Mouse (Mus musculus): ENCODE measurements around the gene Itfg1.
"Not testable (repeated sequence)": the region's sequence is repeated elsewhere in the genome, so short reads cannot be mapped to it uniquely, and the experiment has no call there.

Gene Itfg1

GRCm38 (mm10) chr8:85840657-85841488 lies at the start of gene Itfg1, which contains the start of gene Phkb:
TSS of gene Itfg1 (minus strand) at chr8:85840921.
TSS of gene Phkb (plus strand) at chr8:85840959.
- DNase-seq = peak; percentile 94

DNA sequence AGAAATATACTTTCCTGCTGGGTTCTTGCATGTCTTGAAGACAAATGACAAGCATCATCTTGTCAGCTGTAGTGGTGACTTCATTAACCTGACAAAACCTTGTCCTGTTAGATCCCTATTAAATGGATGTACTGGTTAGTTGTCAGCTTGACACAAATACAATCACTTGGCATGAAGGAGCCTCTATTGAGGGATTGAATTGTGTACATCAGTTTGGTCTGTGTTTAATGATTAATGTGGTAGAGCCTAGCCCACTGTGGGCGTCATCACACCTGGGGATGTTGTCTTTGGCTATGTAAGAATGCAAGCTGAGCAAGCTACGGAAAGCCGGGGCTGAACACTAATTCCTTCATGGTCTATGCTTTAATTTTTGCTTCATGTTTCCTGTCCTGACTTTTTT lies 44.1 kb upstream of the Itfg1 start:
- DNase-seq = no peak

DNA sequence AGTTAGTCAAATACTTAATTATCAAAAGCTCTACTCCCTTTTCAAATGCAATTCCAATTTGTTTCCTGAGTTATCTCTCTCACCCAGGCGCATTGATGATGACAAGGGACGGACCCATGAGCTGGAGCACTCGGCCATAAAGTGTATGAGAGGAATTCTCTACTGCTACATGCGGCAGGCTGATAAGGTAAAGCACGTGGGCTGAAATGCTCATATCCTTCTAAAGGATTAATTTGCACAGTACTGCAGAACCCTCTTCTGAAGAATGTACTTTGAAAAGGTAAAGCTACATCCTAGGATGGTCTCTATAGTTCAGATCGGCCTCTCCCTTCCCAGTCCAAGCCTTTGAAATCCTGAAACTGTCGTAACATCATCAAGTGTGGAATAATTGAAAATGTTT lies 38.9 kb upstream of the Itfg1 start:
- no peak for DNase-seq

DNA sequence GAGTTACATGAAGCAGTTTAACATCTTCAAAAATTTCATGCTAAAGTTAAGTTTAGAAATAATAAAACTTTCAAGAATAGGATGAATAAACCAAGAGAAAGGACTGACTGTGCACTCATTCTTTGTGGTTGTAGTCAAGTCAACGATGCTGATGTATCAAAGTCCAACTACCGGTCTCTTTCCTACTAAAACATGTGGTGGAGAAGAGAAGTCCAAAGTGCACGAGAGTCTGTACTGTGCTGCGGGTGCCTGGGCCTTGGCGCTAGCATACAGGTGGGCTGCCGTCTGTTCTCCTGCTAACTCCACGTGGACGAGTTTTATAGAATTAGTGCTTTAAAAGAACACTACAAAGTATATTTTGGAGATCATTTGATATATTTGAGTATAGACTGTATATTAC lies 37.3 kb upstream of the Itfg1 start:
- no peak for DNase-seq

DNA sequence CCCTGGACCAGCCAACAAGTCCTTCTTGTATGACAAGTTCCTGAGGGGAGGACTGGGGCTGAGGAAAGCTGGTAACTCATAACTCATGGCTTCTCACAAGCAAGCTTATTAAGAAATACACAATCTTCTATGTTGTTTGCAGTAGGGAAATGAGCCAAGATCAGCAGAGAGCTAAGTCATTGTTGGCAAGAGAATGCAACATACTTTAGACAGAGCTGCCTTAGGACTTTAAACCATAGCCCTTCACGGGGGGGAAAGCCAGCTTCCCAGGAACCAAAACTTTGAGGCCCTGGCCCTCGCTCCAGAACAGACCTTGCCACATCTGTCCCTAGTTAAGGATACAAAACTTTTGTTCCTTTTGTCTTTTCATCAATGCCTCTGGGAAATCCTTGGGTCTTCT lies 30.9 kb upstream of the Itfg1 start:
- DNase-seq = no peak

GRCm38 (mm10) chr8:85862381-85862780 lies 21.7 kb upstream of the Itfg1 start:
- DNase-seq = no peak

GRCm38 (mm10) chr8:85860612-85861011 lies 19.9 kb upstream of the Itfg1 start:
- DNase-seq = no peak

DNA sequence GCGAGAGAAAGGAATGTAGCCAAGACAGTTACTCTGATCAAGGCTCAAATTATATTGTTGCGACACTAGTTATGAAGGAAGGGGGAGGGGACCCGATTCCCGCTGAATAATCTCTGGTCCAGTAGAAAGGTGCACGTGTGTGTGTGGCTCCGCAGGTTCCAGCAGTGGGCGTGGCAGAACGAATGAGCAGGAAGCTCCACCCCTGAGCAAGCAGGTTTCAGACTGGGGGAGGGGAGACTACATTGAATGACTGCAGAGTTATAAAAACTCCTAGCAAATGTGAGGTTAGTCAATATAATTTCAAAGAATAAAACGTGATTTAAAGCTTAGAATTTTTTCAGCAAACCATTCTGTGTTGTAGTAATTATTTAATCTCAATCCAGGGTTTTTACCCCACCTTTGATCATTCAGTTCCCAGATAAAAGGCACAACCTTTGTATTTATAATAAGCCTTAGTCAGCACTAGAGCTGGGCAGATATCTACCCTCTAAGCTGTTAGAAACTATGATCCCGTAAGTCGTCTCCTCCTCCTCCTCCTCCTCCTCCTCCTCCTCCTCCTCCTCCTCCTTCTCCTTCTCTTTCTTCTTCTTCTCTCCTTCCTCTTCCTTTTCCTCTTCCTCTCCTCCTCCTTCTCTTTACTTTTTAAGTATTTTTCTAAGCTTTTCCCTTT lies 16.6 kb upstream of the Itfg1 start:
- DNase-seq = not testable (repeated sequence)

GRCm38 (mm10) chr8:85854220-85855123 lies 13.8 kb upstream of the Itfg1 start:
- no peak for DNase-seq

DNA sequence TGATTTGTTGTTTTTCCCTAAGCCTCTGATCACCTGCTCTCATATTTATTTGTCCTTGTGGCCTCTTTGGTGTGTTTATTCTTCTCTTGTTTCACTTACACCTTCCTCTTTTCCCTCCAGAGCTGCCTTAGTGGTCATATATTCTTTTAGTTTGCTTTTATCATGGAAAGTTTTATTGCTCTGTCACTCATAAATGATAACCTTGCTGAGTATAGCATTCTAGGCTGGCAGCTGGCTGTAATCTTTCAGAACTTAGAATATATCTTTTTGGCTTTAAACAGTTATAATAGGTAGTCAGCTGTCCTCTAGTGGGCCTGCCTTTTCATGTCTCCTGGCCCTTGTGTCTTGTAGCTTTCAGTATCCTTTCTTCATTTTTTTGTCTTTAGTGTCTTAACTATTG lies 5.2 kb upstream of the Itfg1 start:
- no peak for DNase-seq

DNA sequence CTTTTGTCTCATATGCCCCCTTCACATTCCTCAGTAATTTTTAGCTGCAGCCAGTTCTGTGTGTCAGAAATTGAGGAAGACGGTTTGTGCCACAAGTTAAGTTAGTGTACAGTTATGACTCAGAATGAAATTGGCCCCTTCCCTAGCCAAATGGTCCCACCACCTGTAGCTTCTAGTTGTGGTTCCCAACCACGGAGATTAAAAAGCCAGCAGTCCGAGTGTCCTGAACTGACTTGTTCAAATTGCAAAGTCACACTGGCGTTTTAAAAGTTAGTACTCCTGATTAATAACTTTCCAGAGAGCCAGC lies 721 bp upstream of the Itfg1 start:
- DNase-seq = no peak

- peak; percentile 6 for DNase-seq
These were observed 635 bp downstream of the Itfg1 start for GRCm38 (mm10) chr8:85839916-85840656.

DNA sequence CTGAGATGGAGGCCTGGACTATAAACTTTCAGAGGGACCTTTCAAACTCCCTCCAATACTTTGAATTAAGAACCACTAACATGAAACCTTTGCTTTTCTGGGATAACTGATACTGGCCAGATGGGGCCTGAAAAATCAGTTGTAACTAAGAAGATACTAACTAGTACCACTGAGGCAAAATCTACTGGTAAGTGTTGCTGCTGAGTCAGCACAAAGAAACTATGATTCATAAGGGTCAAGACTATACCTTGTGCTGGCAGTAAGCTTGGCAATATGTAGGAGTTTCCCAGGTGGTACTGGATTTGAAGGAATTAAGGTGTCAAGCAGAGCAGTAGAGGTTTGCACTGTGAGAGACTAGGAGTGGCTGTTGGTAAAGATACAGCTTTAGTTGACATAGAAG lies 27.1 kb downstream of the Itfg1 start:
- DNase-seq = no peak

DNA sequence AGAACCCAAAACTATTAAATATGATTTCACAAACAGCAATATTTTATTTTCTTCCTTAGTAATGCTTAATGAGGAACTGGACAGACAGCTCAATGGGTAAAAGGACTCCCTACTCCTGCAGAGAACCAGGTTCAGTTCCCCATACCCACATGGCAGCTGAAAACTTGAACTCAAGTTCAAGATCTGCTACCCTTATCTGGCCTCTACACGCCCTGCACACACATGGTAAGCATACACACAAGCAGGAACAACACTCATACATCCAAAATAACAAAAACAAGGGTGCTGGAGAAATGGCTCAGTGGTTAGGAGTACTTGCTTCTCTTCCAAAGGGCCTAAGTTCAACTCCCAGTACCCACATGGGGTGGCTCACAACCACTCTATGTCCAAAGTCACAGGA lies 39.3 kb downstream of the Itfg1 start:
- no peak for DNase-seq

DNA sequence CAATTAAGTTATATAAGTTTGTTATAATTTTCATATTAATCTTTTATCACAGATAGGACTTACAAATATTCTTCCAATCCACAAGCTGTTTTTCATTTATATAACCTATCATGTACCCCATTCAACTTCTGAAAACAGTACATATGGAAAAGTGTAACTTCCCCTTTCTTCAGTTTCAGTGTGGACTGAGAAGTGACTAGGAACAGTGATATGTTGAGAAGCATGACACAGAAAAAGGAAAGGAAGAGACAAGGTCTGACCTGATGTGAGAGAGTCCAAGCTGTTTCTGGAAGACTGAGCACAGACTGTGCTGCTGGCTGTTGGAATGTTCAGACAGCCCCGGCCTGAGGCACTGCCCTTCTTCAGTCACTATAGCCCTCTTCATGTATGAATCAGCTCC lies 40.6 kb downstream of the Itfg1 start:
- no peak for DNase-seq

DNA sequence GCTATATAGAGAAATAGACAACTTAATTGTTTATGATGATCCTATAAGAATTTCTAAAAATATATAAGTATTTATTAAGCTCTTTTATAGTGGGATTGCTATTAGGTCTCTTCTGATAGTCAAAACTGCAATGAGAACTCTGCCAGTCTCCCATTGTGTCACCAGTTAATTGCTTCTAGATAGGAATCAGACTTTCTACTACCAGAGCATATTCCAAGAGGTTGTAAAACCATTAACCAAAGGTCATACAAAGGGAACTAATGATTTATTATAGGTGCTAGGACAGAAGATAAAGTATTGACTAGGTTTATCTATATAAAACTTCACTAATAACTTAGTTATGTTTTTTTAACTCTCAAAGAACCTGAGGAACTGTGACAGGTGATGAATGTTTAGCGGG lies 44.3 kb downstream of the Itfg1 start:
- not testable (repeated sequence) for DNase-seq

GRCm38 (mm10) chr8:85788341-85788740 lies 52.4 kb downstream of the Itfg1 start:
- no peak for DNase-seq

DNA sequence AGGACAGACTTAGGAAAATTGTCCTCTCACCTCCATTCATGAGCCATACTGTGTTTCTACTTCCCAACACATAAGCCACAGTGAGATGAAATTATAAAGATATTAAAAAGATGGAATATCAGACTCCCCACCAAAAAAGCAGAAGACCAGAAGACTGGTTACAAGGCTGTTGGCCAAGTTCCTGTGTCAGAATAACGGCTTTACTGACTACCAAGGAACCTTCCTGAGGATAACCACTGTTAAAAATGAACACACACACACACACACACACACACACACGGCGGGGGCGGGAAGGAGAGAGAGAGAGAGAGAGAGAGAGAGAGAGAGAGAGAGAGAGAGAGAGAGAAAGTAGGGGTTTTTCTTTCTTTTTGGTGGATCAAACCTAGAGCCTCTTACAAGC lies 52.8 kb downstream of the Itfg1 start:
- DNase-seq = no peak

GRCm38 (mm10) chr8:85785506-85785905 lies 55.2 kb downstream of the Itfg1 start:
- no peak for DNase-seq

DNA sequence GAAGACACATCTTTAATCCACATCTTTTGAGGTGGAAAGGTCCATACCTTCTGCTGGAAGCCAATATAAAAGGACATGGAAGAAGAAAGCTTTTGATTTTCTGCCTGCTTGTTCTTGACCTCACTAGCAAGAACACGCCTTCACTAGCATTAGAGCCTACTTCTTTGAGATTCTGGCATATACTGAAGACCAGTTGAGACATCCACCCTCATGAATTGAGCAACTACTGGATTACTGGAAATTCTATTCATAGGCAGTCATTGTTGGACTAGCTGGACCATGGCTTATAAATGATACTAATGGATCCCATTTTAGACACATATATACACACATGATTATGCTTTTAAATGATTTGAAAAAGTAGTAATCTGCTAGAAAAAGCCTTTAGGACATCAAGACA lies 56.9 kb downstream of the Itfg1 start:
- no peak for DNase-seq

DNA sequence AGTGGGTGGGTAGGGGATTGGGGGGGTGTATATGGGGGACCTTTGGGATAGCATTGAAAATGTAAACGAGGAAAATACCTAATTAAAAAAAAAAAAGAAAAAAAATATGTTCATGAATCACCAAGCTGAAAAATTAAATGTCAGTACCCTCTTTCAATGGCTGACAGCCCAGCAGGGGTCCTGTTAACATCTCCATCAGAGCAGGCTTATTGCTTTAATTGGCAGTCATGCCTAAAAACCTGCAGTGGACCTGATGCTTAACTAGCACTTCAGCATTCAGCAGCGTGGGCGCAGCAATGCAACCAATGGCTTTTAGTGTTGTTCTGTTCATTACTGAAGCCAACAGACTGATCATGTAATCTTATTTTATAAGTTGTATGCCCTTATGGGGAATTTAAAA lies 60.6 kb downstream of the Itfg1 start:
- DNase-seq = no peak

DNA sequence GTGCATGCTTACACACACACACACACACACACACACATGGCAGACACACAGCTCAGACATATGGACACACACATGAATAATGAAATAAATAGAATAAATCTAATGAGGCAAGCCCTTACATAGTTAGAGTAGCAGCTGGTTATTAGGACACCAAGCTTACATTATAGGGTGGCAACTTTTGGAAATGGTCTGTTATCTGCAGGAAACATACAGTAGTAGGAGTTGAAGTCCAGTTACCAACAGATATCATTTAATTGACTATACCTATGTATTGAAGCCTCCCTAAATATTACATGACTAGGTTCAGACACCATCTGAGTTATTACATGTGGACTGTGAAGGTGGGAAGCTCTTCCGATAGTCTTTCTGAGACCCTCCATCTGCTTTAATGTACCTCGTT lies 95.7 kb downstream of the Itfg1 start:
- no peak for DNase-seq

GRCm38 (mm10) chr8:85730545-85730944 lies 110.2 kb downstream of the Itfg1 start:
- no peak for DNase-seq

Measured in thymus, postnatal 25 days (tissue).